11 mouse cellular contexts compared by ENCODE assay signal in genomic region chr6:34495140-34495551, GRCm38 (mm10). TPM values are rescaled to one million over a fixed set of nuclear protein-coding genes. Genes with fewer than 3 reads are reported as not detected.
DNase-seq lines count a peak whose midpoint lies in the region; ATAC-seq and TF ChIP-seq lines count a peak whose summit lies in the region.
"Had no signal": no experiment of that assay in that cellular context is flagged by ENCODE, and none has a peak within 500 bp of the region (broad histone marks: within the 10 kb centered on the region; RNA-seq: fewer than 3 reads in every experiment).

No protein-coding gene starts in this region.

- H3K27me3 ChIP-seq in limb, embryonic 13.5 days, result no peaks in the 10 kb centered on the region
- H3K27me3 ChIP-seq: hindbrain, embryonic 15.5 days had no signal

- no peaks in the 10 kb centered on the region for H3K9me3 ChIP-seq in limb, embryonic 13.5 days
- H3K9me3 ChIP-seq: forebrain, embryonic 10.5 days; hindbrain, embryonic 15.5 days had no signal

- peak overlapping the region; percentile 13; the same call in 1 of the 2 replicates for H3K9ac ChIP-seq in limb, embryonic 13.5 days
- H3K9ac ChIP-seq: hindbrain, embryonic 15.5 days had no signal

- ATAC-seq in limb, embryonic 13.5 days (ENCODE audit: low FRiP score, low read depth), result no peak

- no peak overlapping the region for H3K4me3 ChIP-seq in left cerebral cortex, adult 2 months
- no peak overlapping the region for H3K4me3 ChIP-seq in limb, embryonic 13.5 days
- H3K4me3 ChIP-seq: forebrain, embryonic 10.5 days; hindbrain, embryonic 15.5 days had no signal

- H3K36me3 ChIP-seq in limb, embryonic 13.5 days, result peaks cover 5% of the 10 kb centered on the region
- H3K36me3 ChIP-seq: hindbrain, embryonic 15.5 days had no signal

- no peak for DNase-seq in left cerebral cortex, adult 2 months (ENCODE audit: extremely low spot score in 1 of 2, low spot score in 2 of 2)
- no peak for DNase-seq in left cerebral cortex, postnatal 14 days (ENCODE audit: low spot score in 2 of 2)
- DNase-seq in gastrocnemius, postnatal 36 days, result peak; percentile 13 to 27
- DNase-seq in thymus, postnatal 0 days (ENCODE audit: low spot score), result peak; percentile 63
- no peak for DNase-seq in right cerebral cortex, postnatal 25 days
- no peak for DNase-seq in cerebellum, adult 18-20 months
- DNase-seq in adipocyte (ENCODE audit: low spot score), result no peak

- H3K4me1 ChIP-seq in limb, embryonic 13.5 days, result peaks cover 54% of the 10 kb centered on the region

- TF ChIP-seq CTCF in left cerebral cortex, adult 2 months (IDR thresholded peaks at IDR 0.05), result no peak

- H3K27ac ChIP-seq in left cerebral cortex, adult 2 months, result peak overlapping the region; percentile 28; the same call in 1 of the 2 replicates
- H3K27ac ChIP-seq in limb, embryonic 13.5 days, result peak overlapping the region; percentile 59; the same call in 1 of the 2 replicates
- H3K27ac ChIP-seq: forebrain, embryonic 10.5 days; hindbrain, embryonic 15.5 days had no signal

- H3K4me2 ChIP-seq in limb, embryonic 13.5 days (replicated peaks), result peak overlapping the region; percentile 30
- H3K4me2 ChIP-seq: hindbrain, embryonic 15.5 days; midbrain, embryonic 11.5 days had no signal

- 28% methylated on average over 7 of the region's 7 CpGs for WGBS in limb, embryonic 13.5 days

- intact Hi-C loops in left cerebral cortex, adult 2 months (cut with DNase I), result no loop called here
- intact Hi-C loops in left cerebral cortex, postnatal 14 days (cut with DNase I), result no loop called here
- intact Hi-C loops in gastrocnemius, postnatal 36 days (cut with DNase I), result no loop called here

RNA-seq across cellular contexts. Expression of gene Bpgm, which starts 19.1 kb away (rescaled TPM):
- 10 to 100 TPM; 56.1 to 58.7 TPM for total RNA-seq in left cerebral cortex, adult 2 months (2021)
- 10 to 100 TPM; 69.4 to 74.8 TPM for total RNA-seq in left cerebral cortex, postnatal 14 days (2021)
- total RNA-seq in gastrocnemius, postnatal 36 days (2021), result 10 to 100 TPM; 87.5 to 92.0 TPM
- 41.4 and 47.8 TPM in 2 replicates for polyA plus RNA-seq in limb, embryonic 13.5 days (2015; fragmentation: Nextera tagmentation; extraction: Ambion mirVana)
- 38.0 and 39.0 TPM in 2 replicates for polyA plus RNA-seq in thymus, postnatal 0 days (2015; fragmentation: Nextera tagmentation; extraction: Ambion mirVana)

Comparison
In these comparisons a context has a peak if more than half of its experiments do, and no peak if none do; other contexts are left out.
1. DNase-seq: peak in gastrocnemius, postnatal 36 days (2 of 2) and thymus, postnatal 0 days (single experiment); none in left cerebral cortex, adult 2 months (0 of 2), left cerebral cortex, postnatal 14 days (0 of 2), right cerebral cortex, postnatal 25 days (single experiment), cerebellum, adult 18-20 months (0 of 2) and adipocyte (single experiment).